Mouse (Mus musculus) forebrain, postnatal 0 days (tissue): ENCODE measurements at regions not wholly inside any gene's neighbourhood (a gene's known extent, or its start where the extent isn't known, plus 50 kb on each side); places are given as distances from the start of the nearest gene placed in this dataset.
"Not testable (repeated sequence)": the region's sequence is repeated elsewhere in the genome, so short reads cannot be mapped to it uniquely, and the experiment has no call there.

Experiments
- ATAC-seq: fragments of 200-750 bp; cut with Nextera tagmentation; 2 replicates; pipeline ENCODE4 v1.8.0; 2017; ENCODE audit warnings: mild to moderate bottlenecking, moderate library complexity
- DNase-seq: peaks from one replicate; pipeline ENCODE4 v3.0.0-alpha.2; 2015
- H3K27ac ChIP-seq: fragments of 300-500 bp; sonication (generic); 2 replicates; pipeline ENCODE4 v1.5.1; 2014; ENCODE audit warnings: low read depth, mild to moderate bottlenecking, antibody characterized with exemption, low read length, moderate library complexity, mixed read lengths
- H3K27me3 ChIP-seq: fragments of 300-500 bp; sonication (generic); 2 replicates; pipeline ENCODE4 v1.6.1; 2014; ENCODE audit warnings: mild to moderate bottlenecking, low read length, mixed read lengths; ENCODE audit not compliant: insufficient read depth
- H3K36me3 ChIP-seq: fragments of 300-500 bp; sonication (generic); 2 replicates; pipeline ENCODE4 v1.6.1; 2014; ENCODE audit warnings: mild to moderate bottlenecking, moderate library complexity; ENCODE audit not compliant: insufficient read depth
- H3K4me1 ChIP-seq: fragments of 300-500 bp; sonication (generic); 2 replicates; pipeline ENCODE4 v1.6.1; 2014; ENCODE audit warnings: antibody characterized with exemption; ENCODE audit not compliant: insufficient read depth
- H3K4me2 ChIP-seq: fragments of 300-500 bp; sonication (generic); 2 replicates; pipeline ENCODE4 v1.6.1; 2014; ENCODE audit warnings: low read depth, mild to moderate bottlenecking, moderate library complexity
- H3K4me3 ChIP-seq: fragments of 300-500 bp; sonication (generic); 2 replicates; pipeline ENCODE4 v1.5.1; 2014; ENCODE audit warnings: low read depth, low read length, mixed read lengths
- H3K9ac ChIP-seq: fragments of 300-500 bp; sonication (generic); 2 replicates; pipeline ENCODE4 v1.6.1; 2014; ENCODE audit warnings: mild to moderate bottlenecking
- H3K9me3 ChIP-seq: fragments of 300-500 bp; sonication (generic); 2 replicates; pipeline ENCODE4 v1.6.1; 2016; ENCODE audit warnings: low read length
- WGBS: fragments of 180-500 bp; shearing (Covaris S2); extraction: QIAGEN DNeasy Blood & Tissue Kit; methylation state at CpG from one replicate; pipeline ENCODE4 v1.1.7; 2014; 5-methylcytosine and 5-hydroxymethylcytosine counted together

DNA sequence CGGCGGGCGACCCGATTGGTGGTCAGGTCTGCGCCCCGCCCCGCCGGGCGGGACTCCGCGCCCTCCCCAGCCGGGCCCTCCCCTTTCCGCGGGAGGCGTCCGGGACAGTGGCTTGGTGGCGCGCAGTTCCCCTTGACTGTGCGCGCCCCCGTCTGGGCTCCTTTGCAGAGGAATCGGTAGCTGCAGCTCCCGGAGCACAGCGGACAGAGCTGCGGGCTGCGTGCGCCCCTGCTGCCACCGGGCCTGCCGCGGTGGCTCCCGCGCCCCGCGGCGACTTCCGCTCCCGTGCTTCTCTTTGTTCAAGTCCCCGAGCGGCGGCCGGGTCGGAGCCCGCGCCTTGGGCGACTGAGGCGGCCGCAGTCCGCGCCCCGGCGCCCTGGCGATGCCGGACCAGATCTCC lies 566.6 kb upstream of the Gm21863 start:
- DNase-seq, result peak; percentile 1
- H3K27me3 ChIP-seq, H3K9ac ChIP-seq, H3K9me3 ChIP-seq, H3K4me2 ChIP-seq, H3K27ac ChIP-seq, H3K36me3 ChIP-seq, H3K4me1 ChIP-seq, ATAC-seq: not testable (repeated sequence)
- 11% methylated on average over 38 of the region's 53 CpGs for WGBS
- peak overlapping the region; percentile 23 for H3K4me3 ChIP-seq
